Mouse (Mus musculus): ENCODE results near the gene Wdr26.

DNA sequence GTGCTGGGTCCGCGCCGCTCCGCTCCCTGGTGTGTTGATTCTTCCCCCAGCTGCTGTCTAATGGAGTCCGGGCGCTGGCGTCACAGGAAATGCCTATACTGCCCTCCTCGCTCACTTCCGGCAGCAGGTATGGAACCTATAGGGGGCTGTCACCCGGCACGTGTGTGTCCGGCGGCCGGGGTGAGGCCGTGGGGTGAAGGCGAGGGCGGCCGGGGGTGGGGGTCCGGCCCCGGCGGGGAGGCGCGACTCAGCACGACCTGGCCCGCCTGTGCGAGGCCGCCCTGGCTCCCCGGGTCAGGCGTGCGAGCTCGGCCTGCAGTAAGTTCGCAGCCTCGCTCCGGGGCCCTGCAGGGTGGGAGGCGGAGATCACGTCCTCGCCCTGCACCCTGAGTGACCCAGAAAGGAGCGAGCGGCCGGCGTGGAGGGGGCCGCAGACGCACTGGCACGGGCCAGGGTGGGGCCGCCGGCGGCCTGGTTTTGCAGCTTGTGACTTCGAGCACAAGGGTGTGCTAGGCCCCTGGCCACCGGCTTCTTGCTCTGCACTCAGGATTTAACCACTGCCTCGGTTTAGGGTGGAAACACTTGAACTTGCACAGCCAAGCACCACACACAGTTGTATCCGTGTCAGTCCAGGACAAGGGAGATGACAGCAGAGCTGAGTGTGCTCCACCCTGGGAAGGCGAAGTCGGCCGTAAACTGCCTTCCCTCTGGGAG is at the start of gene Wdr26:
- no peak for TF ChIP-seq CTCF (IDR thresholded peaks at IDR 0.05; ENCODE audit: low read depth)
- TF ChIP-seq EP300 (IDR thresholded peaks at IDR 0.05; ENCODE audit: low read depth): no peak

All from heart, postnatal 0 days (tissue).